Mouse (Mus musculus) intestine, postnatal 0 days (tissue): ENCODE results near the gene Slc25a19. TPM values are rescaled to one million over a fixed set of nuclear protein-coding genes. Genes with fewer than 3 reads are reported as not detected.
A peak's percentile ranks its signal among the peaks of the same experiment; 100 is the strongest.

Experiments
- ATAC-seq: fragments of 200-750 bp; cut with Nextera tagmentation; 2 replicates; pipeline ENCODE4 v1.8.0; 2017; ENCODE audit warnings: mild to moderate bottlenecking, moderate TSS enrichment, moderate library complexity
- H3K27ac ChIP-seq: fragments of 300-500 bp; sonication (generic); 2 replicates; pipeline ENCODE4 v1.5.1; 2014; ENCODE audit warnings: mild to moderate bottlenecking, low read depth, low read length, moderate library complexity
- H3K27me3 ChIP-seq: fragments of 300-500 bp; sonication (generic); replicated peaks from 2 replicates; pipeline ENCODE4 v1.6.1; 2014; ENCODE audit warnings: low read length, mixed read lengths; ENCODE audit not compliant: control insufficient read depth, insufficient read depth
- H3K36me3 ChIP-seq: fragments of 300-500 bp; sonication (generic); 2 replicates; pipeline ENCODE4 v1.6.1; 2014; ENCODE audit warnings: mild to moderate bottlenecking, moderate library complexity; ENCODE audit not compliant: control insufficient read depth, insufficient read depth
- H3K4me1 ChIP-seq: fragments of 300-500 bp; sonication (generic); replicated peaks from 2 replicates; pipeline ENCODE4 v1.6.1; 2014; ENCODE audit warnings: antibody characterized with exemption, low read length, mixed read lengths; ENCODE audit not compliant: control insufficient read depth, insufficient read depth
- H3K4me2 ChIP-seq: fragments of 300-500 bp; sonication (generic); replicated peaks from 2 replicates; pipeline ENCODE4 v1.6.1; 2014; ENCODE audit warnings: low read depth, mild to moderate bottlenecking, moderate library complexity
- H3K4me3 ChIP-seq: fragments of 300-500 bp; sonication (generic); 2 replicates; pipeline ENCODE4 v1.5.1; 2014; ENCODE audit warnings: low read depth, low read length
- H3K9ac ChIP-seq: fragments of 300-500 bp; sonication (generic); 2 replicates; pipeline ENCODE4 v1.6.1; 2014; ENCODE audit warnings: mild to moderate bottlenecking, low read depth, low read length
- H3K9me3 ChIP-seq: fragments of 300-500 bp; sonication (generic); 2 replicates; pipeline ENCODE4 v1.6.1; 2016; ENCODE audit warnings: mixed run types; ENCODE audit not compliant: control insufficient read depth
- CTCF ChIP-seq: sonication (generic); IDR thresholded peaks from 2 replicates; pipeline ENCODE4 v1.5.1; 2016; ENCODE audit warnings: low read depth, mild to moderate bottlenecking, control low read depth, antibody characterized with exemption, moderate library complexity
- WGBS: fragments of 180-500 bp; shearing (Covaris S2); extraction: QIAGEN DNeasy Blood & Tissue Kit; methylation state at CpG from one replicate; pipeline ENCODE4 v1.1.7; 2014; 5-methylcytosine and 5-hydroxymethylcytosine counted together
- polyA plus RNA-seq: library from polyadenylated mRNA; unstranded; fragments of >200 nt; fragmentation: Nextera tagmentation; extraction: Ambion mirVana; gene quantifications from 2 replicates; pipeline ENCODE4 v1.2.1, GENCODE M21; 2015

Slc25a19 gene
- polyA plus RNA-seq, 1 experiment from 2014 or later: 19.1 TPM

DNA sequence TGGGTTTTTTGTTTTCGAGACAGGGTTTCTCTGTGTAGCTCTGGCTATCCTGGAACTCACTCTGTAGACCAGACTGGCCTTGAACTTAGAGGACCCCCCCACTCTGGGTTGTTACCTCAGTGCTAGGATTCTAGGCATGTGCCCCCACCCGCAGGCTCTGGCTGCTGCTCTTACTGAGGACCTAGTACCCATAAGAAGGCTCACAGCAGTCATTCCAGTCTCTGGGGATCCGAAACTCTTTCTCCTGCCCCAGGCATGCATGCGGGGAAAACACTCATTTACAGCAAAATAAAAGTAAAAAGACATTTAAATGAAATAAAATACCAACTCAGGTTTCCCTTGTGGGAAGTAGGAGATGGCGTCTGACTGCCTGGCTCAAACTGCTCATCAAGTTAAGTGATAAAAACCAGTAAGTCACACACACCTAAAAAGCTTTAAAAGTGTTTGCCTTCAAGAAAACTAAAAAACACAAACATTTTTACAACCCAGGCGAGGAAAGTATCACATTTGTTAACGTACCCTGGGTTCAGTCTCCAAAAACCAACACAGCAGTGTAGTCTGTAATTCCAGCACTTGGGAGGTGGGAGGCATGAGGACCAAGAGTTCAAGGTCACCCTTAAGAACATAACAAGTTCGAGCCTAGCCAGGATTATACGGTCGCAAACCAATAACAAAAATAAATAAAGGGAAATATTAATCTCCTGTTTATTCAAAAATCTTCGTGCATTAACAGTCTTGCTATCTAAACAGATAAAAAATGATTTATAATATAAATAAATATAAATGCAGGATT is 1.1 kb downstream of the Slc25a19 start:
- Histone ChIP-seq H3K9me3 (no peaks in the 10 kb centered on the region), H3K4me3 (peak overlapping the region; percentile 64), H3K4me1 (no peaks in the 10 kb centered on the region; the same call in 1 of the 2 replicates), H3K27ac (no peak overlapping the region), H3K36me3 (peaks cover 14% of the 10 kb centered on the region; the same call in 1 of the 2 replicates), H3K4me2 (peak overlapping the region; percentile 83), H3K9ac (peak overlapping the region; percentile 45; the same call in 1 of the 2 replicates), H3K27me3 (no peaks in the 10 kb centered on the region)
- no peak for ATAC-seq
- no peak for TF ChIP-seq CTCF
- WGBS: 40% methylated on average over 11 of the region's 11 CpGs

DNA sequence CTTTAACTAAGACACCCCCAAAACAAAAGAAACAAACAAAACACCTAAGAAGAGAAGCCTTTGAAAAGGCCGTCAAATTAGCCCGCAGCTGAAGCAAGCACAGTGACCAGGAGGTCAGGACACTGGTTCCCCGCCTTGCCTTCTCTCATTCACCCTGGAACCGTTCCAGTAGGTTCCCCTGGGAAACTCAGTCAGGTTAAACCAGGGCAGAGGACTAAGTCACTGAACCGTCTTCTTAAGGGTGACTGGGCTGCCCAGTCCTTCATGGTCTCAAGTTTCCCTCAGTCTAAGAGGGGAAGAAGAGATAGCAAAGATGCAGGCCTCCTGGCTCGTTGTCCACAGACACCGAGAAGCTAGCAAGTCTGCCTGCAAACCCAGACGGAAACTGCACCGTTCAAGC is 2.2 kb downstream of the Slc25a19 start:
- WGBS: 71% methylated on average over 9 of the region's 9 CpGs
- peaks cover 22% of the 10 kb centered on the region; the same call in 1 of the 2 replicates for H3K36me3 ChIP-seq
- no peaks in the 10 kb centered on the region for H3K27me3 ChIP-seq
- TF ChIP-seq CTCF: no peak
- H3K4me3 ChIP-seq: no peak overlapping the region
- no peak overlapping the region for H3K27ac ChIP-seq
- H3K4me2 ChIP-seq: no peak overlapping the region
- ATAC-seq: no peak
- no peaks in the 10 kb centered on the region; the same call in 1 of the 2 replicates for H3K4me1 ChIP-seq
- H3K9me3 ChIP-seq: no peaks in the 10 kb centered on the region
- no peak overlapping the region for H3K9ac ChIP-seq

DNA sequence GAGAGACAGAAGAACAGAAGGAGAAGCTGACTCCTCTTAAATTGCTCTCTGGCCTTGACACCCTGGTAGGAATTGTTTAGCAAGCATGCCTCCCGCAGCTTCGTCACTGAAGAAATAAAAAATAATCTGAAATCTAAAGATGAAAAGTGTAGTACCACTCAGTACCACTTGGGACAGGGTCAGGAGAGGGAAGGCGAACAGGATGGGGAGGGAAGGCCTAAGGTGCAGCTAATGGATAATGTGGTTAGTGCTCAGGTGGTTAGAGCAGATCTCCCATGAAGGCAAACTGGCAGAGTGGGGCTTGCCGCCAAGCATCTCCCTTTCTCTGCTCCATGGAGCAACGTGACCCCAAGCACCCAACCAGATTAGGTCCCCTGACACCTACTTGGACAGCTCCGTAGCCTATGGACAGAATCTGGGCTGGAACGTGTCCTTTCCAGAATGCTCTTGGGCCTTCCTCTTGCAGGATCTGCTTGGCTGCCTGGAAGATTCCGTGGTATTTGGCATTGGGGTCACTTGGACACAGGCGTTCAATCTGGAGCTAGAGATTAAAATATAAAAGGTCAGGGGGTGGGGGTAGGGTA is 4.5 kb downstream of the Slc25a19 start:
- Histone ChIP-seq H3K9me3 (no peaks in the 10 kb centered on the region), H3K27ac (no peak overlapping the region), H3K9ac (no peak overlapping the region), H3K4me3 (no peak overlapping the region), H3K4me1 (no peaks in the 10 kb centered on the region; the same call in 1 of the 2 replicates), H3K27me3 (no peaks in the 10 kb centered on the region), H3K36me3 (peaks cover 35% of the 10 kb centered on the region; the same call in 1 of the 2 replicates), H3K4me2 (no peak overlapping the region)
- 74% methylated on average over 9 of the region's 9 CpGs for WGBS
- ATAC-seq: no peak
- TF ChIP-seq CTCF: peak; percentile 70

DNA sequence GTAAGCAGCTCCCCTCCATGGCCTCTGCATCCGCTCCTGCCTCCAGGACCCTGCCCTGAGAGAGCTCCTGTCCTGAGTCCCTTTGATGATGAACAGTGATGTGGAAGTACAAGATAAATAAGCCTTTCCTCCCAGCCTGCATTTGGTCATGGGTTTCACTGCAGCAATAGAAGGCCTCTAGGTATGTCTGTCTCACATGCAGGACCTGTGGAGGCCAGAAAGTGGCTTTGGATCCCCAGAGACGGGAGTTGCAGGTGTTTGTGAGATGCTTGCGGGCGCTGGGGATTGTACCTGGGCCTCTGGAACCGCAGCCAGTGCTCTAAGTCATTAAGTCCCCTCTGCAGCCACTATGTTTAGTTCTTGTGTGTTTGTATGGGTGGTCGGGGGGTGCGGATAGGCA is 8.1 kb downstream of the Slc25a19 start:
- no peak for ATAC-seq
- no peak for TF ChIP-seq CTCF
- Histone ChIP-seq H3K27ac (no peak overlapping the region), H3K36me3 (peaks cover 44% of the 10 kb centered on the region; the same call in 1 of the 2 replicates), H3K27me3 (no peaks in the 10 kb centered on the region), H3K4me2 (no peak overlapping the region), H3K9me3 (no peaks in the 10 kb centered on the region), H3K9ac (no peak overlapping the region), H3K4me3 (no peak overlapping the region), H3K4me1 (no peaks in the 10 kb centered on the region)
- WGBS: 95% methylated on average over 7 of the region's 7 CpGs

DNA sequence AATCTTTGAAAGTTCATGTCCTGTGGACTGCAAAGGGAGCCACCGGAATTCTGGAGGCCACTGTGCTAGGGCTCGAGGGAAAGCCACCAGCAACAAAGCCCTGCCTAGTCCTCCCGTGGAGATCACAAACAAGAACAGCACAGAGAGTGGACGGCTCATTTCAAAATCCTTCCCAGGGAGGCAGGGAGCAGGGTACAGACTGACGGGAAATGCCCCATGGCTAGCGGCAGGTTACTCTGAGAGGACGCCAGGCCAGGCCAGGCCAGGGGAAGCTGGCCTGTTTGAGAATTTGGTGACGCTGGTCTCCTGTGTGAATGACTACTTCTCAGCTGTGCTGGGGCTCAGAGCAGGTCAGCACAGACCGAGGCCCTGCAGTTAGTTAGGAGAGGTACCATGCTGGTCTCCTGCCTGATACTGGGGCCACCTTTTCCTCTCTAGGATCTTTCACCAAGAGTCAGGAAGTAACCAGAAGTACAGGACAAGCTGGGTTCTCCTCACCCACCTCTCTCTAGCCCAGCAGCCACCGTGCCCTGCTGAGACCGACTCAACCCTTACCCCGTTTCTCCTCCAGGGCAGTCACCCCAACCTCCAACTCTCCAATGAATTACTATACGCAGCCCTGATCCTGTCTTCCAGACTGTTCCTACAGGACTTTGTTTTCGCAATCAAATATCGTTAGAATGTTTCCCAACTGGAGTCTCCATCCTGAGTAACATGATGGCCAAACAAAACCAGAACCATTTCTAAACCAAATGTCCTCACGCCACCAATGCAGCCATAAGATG is 9.2 kb downstream of the Slc25a19 start:
- H3K36me3 ChIP-seq: peaks cover 49% of the 10 kb centered on the region; the same call in 1 of the 2 replicates

DNA sequence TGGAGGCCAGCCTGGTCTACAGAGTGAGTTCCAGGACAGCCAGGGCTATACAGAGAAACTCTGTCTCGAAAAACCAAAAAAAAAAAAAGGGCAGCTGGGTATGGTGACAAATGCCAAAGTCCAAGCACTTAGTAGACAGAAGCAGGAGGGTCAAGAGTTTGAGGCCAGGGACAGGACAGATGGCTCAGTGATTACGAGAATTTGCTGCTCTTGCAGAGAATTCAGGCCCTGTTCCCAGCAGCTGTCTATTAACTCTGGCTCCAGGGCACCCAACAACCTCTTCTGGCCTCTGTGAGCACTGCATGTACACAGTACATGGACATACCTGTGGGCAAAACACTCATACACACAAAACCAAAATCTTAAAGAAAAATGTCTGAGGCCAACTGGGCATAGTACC is 10.1 kb downstream of the Slc25a19 start:
- H3K9ac ChIP-seq: no peak overlapping the region
- 78% methylated on average over 2 of the region's 2 CpGs for WGBS
- peaks cover 44% of the 10 kb centered on the region; the same call in 1 of the 2 replicates for H3K36me3 ChIP-seq
- H3K4me3 ChIP-seq: no peak overlapping the region
- H3K4me2 ChIP-seq: no peak overlapping the region
- no peak for TF ChIP-seq CTCF
- no peak for ATAC-seq
- no peaks in the 10 kb centered on the region for H3K4me1 ChIP-seq
- H3K27me3 ChIP-seq: no peaks in the 10 kb centered on the region
- no peaks in the 10 kb centered on the region for H3K9me3 ChIP-seq
- H3K27ac ChIP-seq: no peak overlapping the region

More for the DNA sequence above, 9.2 kb downstream of the Slc25a19 start:
- H3K4me3 ChIP-seq: no peak overlapping the region
- H3K9ac ChIP-seq: no peak overlapping the region
- no peak for TF ChIP-seq CTCF
- H3K4me1 ChIP-seq: no peaks in the 10 kb centered on the region
- H3K9me3 ChIP-seq: no peaks in the 10 kb centered on the region
- H3K27ac ChIP-seq: no peak overlapping the region
- 90% methylated on average over 16 of the region's 16 CpGs for WGBS
- H3K4me2 ChIP-seq: no peak overlapping the region
- ATAC-seq: no peak
- no peaks in the 10 kb centered on the region for H3K27me3 ChIP-seq
